Mouse (Mus musculus) left cerebral cortex, adult 2 months (tissue): ENCODE results near the gene Trrap. TPM values are rescaled to one million over a fixed set of nuclear protein-coding genes. Genes with fewer than 3 reads are reported as not detected.

Experiments used
- DNase-seq, 2 experiments: peaks; one replicate each; pipeline ENCODE4 v3.0.0; 2021 to 2022; ENCODE audit warnings: low spot score in 2 of 2, mixed read lengths in 1 of 2; ENCODE audit errors: extremely low spot score in 1 of 2
- H3K27ac ChIP-seq: fragments of 200-600 bp; 2 replicates; pipeline ENCODE4 v1.8.1; 2022
- H3K4me3 ChIP-seq: fragments of 200-600 bp; 2 replicates; pipeline ENCODE4 v1.8.1; 2022
- CTCF ChIP-seq: fragments of 200-600 bp; IDR thresholded peaks from 2 replicates; pipeline ENCODE4 v1.8.1; 2022; ENCODE audit warnings: antibody characterized with exemption, mild to moderate bottlenecking, moderate library complexity
- intact Hi-C: fragments of 180-260 bp; cut with DNase I; formaldehyde crosslinking; loops from one replicate; pipeline ENCODE4 v1.15.1; 2025
- total RNA-seq, 2 experiments: library from RNA; stranded (reverse); gene quantifications; 2 replicates each; pipeline ENCODE4 v1.2.3; 2021

The Trrap gene
- total RNA-seq, 2 experiments from 2014 or later = 169 to 170 TPM

- intact Hi-C loops = no loop called here
- no peak overlapping the region for H3K27ac ChIP-seq
- no peak overlapping the region for H3K4me3 ChIP-seq
- no peak for DNase-seq
- TF ChIP-seq CTCF = peak; percentile 26
Measured at GRCm38 (mm10) chr5:144793374-144793773, 25.8 kb downstream of the Trrap start.

GRCm38 (mm10) chr5:144794687-144795086 is 27.2 kb downstream of the Trrap start:
- Histone ChIP-seq H3K4me3 (no peak overlapping the region), H3K27ac (no peak overlapping the region)
- TF ChIP-seq CTCF = peak; percentile 65
- intact Hi-C loops = no loop called here
- peak; percentile 22 to 29 for DNase-seq

GRCm38 (mm10) chr5:144797116-144797515 is 29.6 kb downstream of the Trrap start:
- intact Hi-C loops = no loop called here
- Histone ChIP-seq H3K27ac (no peak overlapping the region), H3K4me3 (no peak overlapping the region)
- no peak for DNase-seq
- TF ChIP-seq CTCF = no peak

- no peak overlapping the region for H3K4me3 ChIP-seq
- no peak overlapping the region for H3K27ac ChIP-seq
- intact Hi-C loops = no loop called here
- no peak for DNase-seq
- TF ChIP-seq CTCF = no peak
Measured at GRCm38 (mm10) chr5:144803066-144803465, 35.5 kb downstream of the Trrap start.

- Histone ChIP-seq H3K4me3 (no peak overlapping the region), H3K27ac (no peak overlapping the region)
- intact Hi-C loops = no loop called here
- DNase-seq = no peak
- no peak for TF ChIP-seq CTCF
Measured at GRCm38 (mm10) chr5:144804181-144804580, 36.6 kb downstream of the Trrap start.

- Histone ChIP-seq H3K4me3 (no peak overlapping the region), H3K27ac (no peak overlapping the region)
- no peak for TF ChIP-seq CTCF
- no peak for DNase-seq
- intact Hi-C loops = no loop called here
Measured at GRCm38 (mm10) chr5:144806931-144807330, 39.4 kb downstream of the Trrap start.

- no peak for DNase-seq
- Histone ChIP-seq H3K4me3 (no peak overlapping the region), H3K27ac (no peak overlapping the region)
- TF ChIP-seq CTCF = no peak
- intact Hi-C loops = no loop called here
Measured at GRCm38 (mm10) chr5:144828365-144829102, 61.0 kb downstream of the Trrap start.

- Histone ChIP-seq H3K27ac (no peak overlapping the region), H3K4me3 (no peak overlapping the region)
- no peak for TF ChIP-seq CTCF
- no peak for DNase-seq
- intact Hi-C loops = no loop called here
Measured at GRCm38 (mm10) chr5:144829631-144830030, 62.1 kb downstream of the Trrap start.

- DNase-seq = no peak
- intact Hi-C loops = no loop called here
- no peak overlapping the region for H3K4me3 ChIP-seq
- no peak for TF ChIP-seq CTCF
- no peak overlapping the region for H3K27ac ChIP-seq
Measured at GRCm38 (mm10) chr5:144831840-144832469, 64.4 kb downstream of the Trrap start.

- intact Hi-C loops = no loop called here
- DNase-seq = no peak
- peak; percentile 42 for TF ChIP-seq CTCF
- no peak overlapping the region for H3K27ac ChIP-seq
- H3K4me3 ChIP-seq = no peak overlapping the region
Measured at GRCm38 (mm10) chr5:144836100-144836499, 68.6 kb downstream of the Trrap start.

GRCm38 (mm10) chr5:144845352-144845751 is 77.8 kb downstream of the Trrap start:
- Histone ChIP-seq H3K4me3 (no peak overlapping the region), H3K27ac (no peak overlapping the region)
- DNase-seq = no peak
- intact Hi-C loops = no loop called here
- no peak for TF ChIP-seq CTCF

GRCm38 (mm10) chr5:144848735-144849134 is 81.2 kb downstream of the Trrap start:
- intact Hi-C loops = no loop called here
- no peak overlapping the region for H3K27ac ChIP-seq
- no peak for TF ChIP-seq CTCF
- no peak for DNase-seq
- H3K4me3 ChIP-seq = no peak overlapping the region

GRCm38 (mm10) chr5:144849932-144850331 is 82.4 kb downstream of the Trrap start:
- Histone ChIP-seq H3K27ac (no peak overlapping the region), H3K4me3 (no peak overlapping the region)
- intact Hi-C loops = no loop called here
- no peak for TF ChIP-seq CTCF
- no peak for DNase-seq
